Mouse (Mus musculus) ES-Bruce4 (cell line): ENCODE results near the gene Olfr1472. TPM values are rescaled to one million over a fixed set of nuclear protein-coding genes. Genes with fewer than 3 reads are reported as not detected.
"Not testable (repeated sequence)": the region's sequence is repeated elsewhere in the genome, so short reads cannot be mapped to it uniquely, and the experiment has no call there.

Experiments used
- H3K27ac ChIP-seq: 2 replicates; pipeline ENCODE4 v1.5.1; 2012; ENCODE audit warnings: low read length, inconsistent platforms; ENCODE audit not compliant: insufficient read depth
- H3K27me3 ChIP-seq: 2 replicates; pipeline ENCODE4 v1.6.1; 2012; ENCODE audit warnings: mild to moderate bottlenecking, low read length, inconsistent platforms; ENCODE audit not compliant: control insufficient read depth, poor library complexity, insufficient read depth, severe bottlenecking
- H3K36me3 ChIP-seq: 2 replicates; pipeline ENCODE4 v1.6.1; 2012; ENCODE audit warnings: inconsistent platforms, mild to moderate bottlenecking, low read length, moderate library complexity; ENCODE audit not compliant: control insufficient read depth, poor library complexity, insufficient read depth, severe bottlenecking
- H3K4me1 ChIP-seq: one replicate; pipeline ENCODE4 v1.8.1; 2011; ENCODE audit warnings: low read length; ENCODE audit not compliant: control insufficient read depth, insufficient read depth
- H3K4me3 ChIP-seq: 2 replicates; pipeline ENCODE4 v1.5.1; 2011; ENCODE audit warnings: low read depth, mild to moderate bottlenecking, low read length
- H3K9ac ChIP-seq: 2 replicates; pipeline ENCODE4 v1.6.1; 2012; ENCODE audit warnings: low read depth, mild to moderate bottlenecking, inconsistent platforms; ENCODE audit not compliant: poor library complexity, severe bottlenecking
- H3K9me3 ChIP-seq: replicated peaks from 2 replicates; pipeline ENCODE4 v1.6.1; 2012; ENCODE audit warnings: mild to moderate bottlenecking, low read length, inconsistent platforms; ENCODE audit not compliant: control insufficient read depth, poor library complexity, insufficient read depth, severe bottlenecking
- CTCF ChIP-seq: IDR thresholded peaks from one replicate; pipeline ENCODE4 v1.8.1; 2011; ENCODE audit warnings: low read depth, low read length
- EP300 ChIP-seq: IDR thresholded peaks from 2 replicates; pipeline ENCODE4 v1.6.1; 2011; ENCODE audit warnings: low read depth, low read length; ENCODE audit not compliant: insufficient read depth
- POLR2A ChIP-seq: IDR thresholded peaks from one replicate; pipeline ENCODE4 v1.8.1; 2011; ENCODE audit warnings: low read length; ENCODE audit not compliant: insufficient read depth
- polyA plus RNA-seq: library from polyadenylated mRNA; stranded (reverse); fragments of >200 nt; gene quantifications from 2 replicates; pipeline ENCODE4 v1.2.4, GENCODE M21; 2011; ENCODE audit warnings: low read depth; ENCODE audit not compliant: missing spikeins, insufficient read depth, insufficient read length

Gene Olfr1472
- polyA plus RNA-seq, result not detected in 2 replicates

- TF ChIP-seq CTCF (no peak), POLR2A (no peak), EP300 (no peak)
- Histone ChIP-seq H3K9me3 (no peaks in the 10 kb centered on the region), H3K4me1 (no peaks in the 10 kb centered on the region), H3K36me3 (no peaks in the 10 kb centered on the region), H3K9ac (no peak within 1 kb of the TSS), H3K4me3 (no peak within 1 kb of the TSS), H3K27ac (no peak within 1 kb of the TSS), H3K27me3 (no peaks in the 10 kb centered on the region; the same call in 1 of the 2 replicates)
Observed at GRCm38 (mm10) chr19:13455986-13456385, at the start of gene Olfr1472. Gene Olfr1472, minus strand, starts transcription at chr19:13456086.

- Histone ChIP-seq H3K27ac (no peak within 1 kb of the TSS), H3K9me3 (no peaks in the 10 kb centered on the region), H3K36me3 (no peaks in the 10 kb centered on the region), H3K27me3 (no peaks in the 10 kb centered on the region), H3K4me1 (no peaks in the 10 kb centered on the region), H3K9ac (no peak within 1 kb of the TSS), H3K4me3 (no peak within 1 kb of the TSS)
- no peak for TF ChIP-seq CTCF
- TF ChIP-seq EP300, result no peak
- TF ChIP-seq POLR2A, result no peak
Observed at GRCm38 (mm10) chr19:13500246-13500645, 44.4 kb upstream of the Olfr1472 start, which contains the start of gene Olfr1477. Gene Olfr1477, plus strand, starts transcription at chr19:13500546.

GRCm38 (mm10) chr19:13480096-13480495 lies 24.2 kb upstream of the Olfr1472 start, which contains the start of gene Olfr1475:
Gene Olfr1475, minus strand, starts transcription at chr19:13480196.
- H3K4me3 ChIP-seq, result no peak within 1 kb of the TSS
- H3K36me3 ChIP-seq, result no peaks in the 10 kb centered on the region
- no peak within 1 kb of the TSS for H3K27ac ChIP-seq
- no peak for TF ChIP-seq EP300
- TF ChIP-seq CTCF, result no peak
- no peak for TF ChIP-seq POLR2A
- no peaks in the 10 kb centered on the region for H3K4me1 ChIP-seq
- no peaks in the 10 kb centered on the region for H3K27me3 ChIP-seq
- H3K9ac ChIP-seq, result no peak within 1 kb of the TSS
- H3K9me3 ChIP-seq, result no peaks in the 10 kb centered on the region

GRCm38 (mm10) chr19:13469265-13469664 lies 13.4 kb upstream of the Olfr1472 start, which contains the start of gene Olfr1474:
Gene Olfr1474, plus strand, starts transcription at chr19:13469565.
- H3K27ac ChIP-seq, H3K27me3 ChIP-seq, H3K4me1 ChIP-seq, H3K4me3 ChIP-seq, H3K36me3 ChIP-seq, H3K9me3 ChIP-seq, H3K9ac ChIP-seq: not testable (repeated sequence)

GRCm38 (mm10) chr19:13443109-13443508 lies 12.8 kb downstream of the Olfr1472 start, which contains the start of gene Olfr1471:
Gene Olfr1471, plus strand, starts transcription at chr19:13443409.
- H3K27ac ChIP-seq, H3K4me1 ChIP-seq, H3K9me3 ChIP-seq, H3K4me3 ChIP-seq, H3K9ac ChIP-seq, H3K27me3 ChIP-seq, H3K36me3 ChIP-seq: not testable (repeated sequence)

GRCm38 (mm10) chr19:13407549-13407948 lies 48.3 kb downstream of the Olfr1472 start, which contains the start of gene Olfr1469:
Gene Olfr1469, plus strand, starts transcription at chr19:13407849.
- no peak within 1 kb of the TSS for H3K9ac ChIP-seq

More at GRCm38 (mm10) chr19:13407549-13407948, 48.3 kb downstream of the Olfr1472 start, which contains the start of gene Olfr1469:
- Histone ChIP-seq H3K9me3 (no peaks in the 10 kb centered on the region), H3K4me3 (no peak within 1 kb of the TSS), H3K36me3 (no peaks in the 10 kb centered on the region), H3K4me1 (no peaks in the 10 kb centered on the region), H3K27me3 (no peaks in the 10 kb centered on the region), H3K27ac (no peak within 1 kb of the TSS)
- TF ChIP-seq EP300 (no peak), POLR2A (no peak)

Other genes starting within 250 kb of the Olfr1472 start
- gene Olfr1463, start 224.8 kb downstream of the Olfr1472 start, polyA plus RNA-seq, result not detected in 2 replicates
- gene Olfr1465, start 140.5 kb downstream of the Olfr1472 start, polyA plus RNA-seq, result not detected in 2 replicates
- not detected in 2 replicates for gene Olfr1466, start 117.2 kb downstream of the Olfr1472 start, polyA plus RNA-seq
- gene Olfr1467, start 93.8 kb downstream of the Olfr1472 start, polyA plus RNA-seq, result not detected in 2 replicates
- gene Olfr1469, start 48.2 kb downstream of the Olfr1472 start, polyA plus RNA-seq, result not detected in 2 replicates
- gene Olfr1471, start 12.7 kb downstream of the Olfr1472 start, polyA plus RNA-seq, result not detected in 2 replicates
- gene Olfr1474, start 13.5 kb upstream of the Olfr1472 start, polyA plus RNA-seq, result not detected in 2 replicates
- gene Olfr1475, start 24.1 kb upstream of the Olfr1472 start, polyA plus RNA-seq, result not detected in 2 replicates
- not detected in 2 replicates for gene Olfr1477, start 44.5 kb upstream of the Olfr1472 start, polyA plus RNA-seq
- not detected in 2 replicates for gene Olfr1480, start 71.8 kb upstream of the Olfr1472 start, polyA plus RNA-seq
- not detected in 2 replicates for gene Olfr1484, start 127.4 kb upstream of the Olfr1472 start, polyA plus RNA-seq
- not detected in 2 replicates for gene Olfr1487, start 161.3 kb upstream of the Olfr1472 start, polyA plus RNA-seq
- gene Olfr1489, start 175.5 kb upstream of the Olfr1472 start, polyA plus RNA-seq, result 0.13 TPM in 1 of 2 replicates, not detected in the other
- not detected in 2 replicates for gene Olfr1490, start 195.0 kb upstream of the Olfr1472 start, polyA plus RNA-seq
- not detected in 2 replicates for gene Olfr1491, start 241.2 kb upstream of the Olfr1472 start, polyA plus RNA-seq